Mouse (Mus musculus) midbrain, postnatal 0 days (tissue): ENCODE measurements around the gene Colca2. TPM values are rescaled to one million over a fixed set of nuclear protein-coding genes. Genes with fewer than 3 reads are reported as not detected.

Source experiments
- ATAC-seq: fragments of 200-750 bp; cut with Nextera tagmentation; 2 replicates; pipeline ENCODE4 v1.8.0; 2017; ENCODE audit warnings: moderate number of reproducible peaks, mild to moderate bottlenecking, moderate TSS enrichment, moderate library complexity; ENCODE audit not compliant: low FRiP score
- DNase-seq: peaks from one replicate; pipeline ENCODE4 v3.0.0-alpha.2; 2015; ENCODE audit warnings: low spot score
- H3K27ac ChIP-seq: fragments of 300-500 bp; sonication (generic); 2 replicates; pipeline ENCODE4 v1.5.1; 2014; ENCODE audit warnings: low read depth, mild to moderate bottlenecking, low read length, mixed read lengths
- H3K27me3 ChIP-seq: fragments of 300-500 bp; sonication (generic); 2 replicates; pipeline ENCODE4 v1.6.1; 2014; ENCODE audit warnings: low read length, control low read depth, mixed read lengths; ENCODE audit not compliant: insufficient read depth
- H3K36me3 ChIP-seq: fragments of 300-500 bp; sonication (generic); 2 replicates; pipeline ENCODE4 v1.6.1; 2014; ENCODE audit warnings: low read length, control low read depth, mixed read lengths; ENCODE audit not compliant: insufficient read depth
- H3K4me1 ChIP-seq: fragments of 300-500 bp; sonication (generic); 2 replicates; pipeline ENCODE4 v1.6.1; 2014; ENCODE audit warnings: mild to moderate bottlenecking, control low read depth, antibody characterized with exemption, low read length, mixed read lengths; ENCODE audit not compliant: insufficient read depth
- H3K4me2 ChIP-seq: fragments of 300-500 bp; sonication (generic); 2 replicates; pipeline ENCODE4 v1.6.1; 2014; ENCODE audit warnings: low read depth, mild to moderate bottlenecking, low read length, mixed read lengths; ENCODE audit not compliant: poor library complexity, severe bottlenecking
- H3K4me3 ChIP-seq: fragments of 300-500 bp; sonication (generic); 2 replicates; pipeline ENCODE4 v1.5.1; 2014; ENCODE audit warnings: low read depth, mild to moderate bottlenecking, low read length, moderate library complexity
- H3K9ac ChIP-seq: fragments of 300-500 bp; sonication (generic); replicated peaks from 2 replicates; pipeline ENCODE4 v1.6.1; 2014; ENCODE audit warnings: mild to moderate bottlenecking, low read length, moderate library complexity, mixed read lengths; ENCODE audit not compliant: poor library complexity, severe bottlenecking
- H3K9me3 ChIP-seq: fragments of 300-500 bp; sonication (generic); 2 replicates; pipeline ENCODE4 v1.6.1; 2016; ENCODE audit warnings: low read length, control low read depth
- CTCF ChIP-seq: IDR thresholded peaks from 2 replicates; pipeline ENCODE4 v1.5.1; 2016; ENCODE audit warnings: antibody characterized with exemption, mild to moderate bottlenecking
- WGBS: fragments of 180-500 bp; shearing (Covaris S2); extraction: QIAGEN DNeasy Blood & Tissue Kit; methylation state at CpG from one replicate; pipeline ENCODE4 v1.1.7; 2014; 5-methylcytosine and 5-hydroxymethylcytosine counted together
- polyA plus RNA-seq: library from polyadenylated mRNA; unstranded; fragments of >200 nt; fragmentation: Nextera tagmentation; extraction: Ambion mirVana; gene quantifications from 2 replicates; pipeline ENCODE4 v1.2.1, GENCODE M21; 2015
- total RNA-seq: library from RNA; depleted of rRNA; stranded (reverse); fragments of >200 nt; gene quantifications from 2 replicates; pipeline ENCODE4 v1.2.3, GENCODE M21; 2014

The Colca2 gene
- total and polyA plus RNA-seq, 2 experiments from 2014 or later, result 1.1 TPM; not detected in 1

GRCm38 (mm10) chr9:51258426-51258825, 19.9 kb downstream of the Colca2 start:
- 0 out of 2 replicates have a peak, but pooled peaks cover 4% of the 10 kb centered on the region for H3K4me1 ChIP-seq
- H3K9ac ChIP-seq, result no peak overlapping the region
- H3K27ac ChIP-seq, result no peak overlapping the region
- 88% methylated on average over 5 of the region's 5 CpGs for WGBS
- H3K4me2 ChIP-seq, result no peak overlapping the region
- ATAC-seq (no peak), DNase-seq (no peak)
- no peak for TF ChIP-seq CTCF
- no peaks in the 10 kb centered on the region for H3K9me3 ChIP-seq
- no peaks in the 10 kb centered on the region for H3K27me3 ChIP-seq
- no peaks in the 10 kb centered on the region for H3K36me3 ChIP-seq
- H3K4me3 ChIP-seq, result no peak overlapping the region

DNA sequence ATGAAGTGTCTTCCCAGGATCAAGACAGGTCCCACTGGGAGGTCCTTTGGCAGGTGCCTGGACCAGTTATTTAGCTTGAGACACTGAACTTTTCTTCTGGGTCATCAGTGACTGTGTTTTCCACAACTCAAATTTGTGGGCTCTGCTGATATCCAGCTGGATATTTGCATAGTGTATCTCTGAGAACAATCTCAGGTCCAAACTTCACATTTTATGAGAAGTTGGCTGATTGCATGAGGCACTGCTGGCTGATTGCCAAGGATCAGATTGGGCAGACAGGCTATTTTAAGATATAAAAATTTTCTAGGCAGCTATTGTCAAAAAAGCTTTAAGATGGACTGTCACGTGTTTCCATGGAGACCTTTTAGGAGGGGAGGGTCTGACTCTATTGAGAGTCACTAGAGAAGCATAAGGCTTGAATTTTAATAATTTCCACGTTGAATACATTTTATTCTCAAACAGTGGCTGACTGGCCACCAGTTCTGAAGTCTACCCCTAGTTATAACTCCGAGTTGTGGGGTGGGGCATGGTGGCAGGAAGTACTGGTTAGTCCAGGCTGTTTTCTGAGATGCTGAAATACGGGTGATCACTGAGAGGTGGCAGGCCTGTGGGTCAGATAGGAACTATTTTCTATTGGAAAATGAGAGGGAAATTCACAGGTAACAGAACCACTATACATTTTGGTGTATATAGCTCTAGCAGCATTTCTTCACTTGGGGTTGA, 21.4 kb downstream of the Colca2 start:
- H3K27ac ChIP-seq, result no peak overlapping the region
- no peaks in the 10 kb centered on the region for H3K9me3 ChIP-seq
- ATAC-seq (no peak), DNase-seq (no peak)
- no peak overlapping the region for H3K9ac ChIP-seq
- TF ChIP-seq CTCF, result no peak
- no peak overlapping the region for H3K4me2 ChIP-seq
- H3K4me3 ChIP-seq, result no peak overlapping the region
- H3K36me3 ChIP-seq, result no peaks in the 10 kb centered on the region
- H3K4me1 ChIP-seq, result 0 out of 2 replicates have a peak, but pooled peaks cover 4% of the 10 kb centered on the region
- 50% methylated on average over 4 of the region's 4 CpGs for WGBS
- no peaks in the 10 kb centered on the region for H3K27me3 ChIP-seq

DNA sequence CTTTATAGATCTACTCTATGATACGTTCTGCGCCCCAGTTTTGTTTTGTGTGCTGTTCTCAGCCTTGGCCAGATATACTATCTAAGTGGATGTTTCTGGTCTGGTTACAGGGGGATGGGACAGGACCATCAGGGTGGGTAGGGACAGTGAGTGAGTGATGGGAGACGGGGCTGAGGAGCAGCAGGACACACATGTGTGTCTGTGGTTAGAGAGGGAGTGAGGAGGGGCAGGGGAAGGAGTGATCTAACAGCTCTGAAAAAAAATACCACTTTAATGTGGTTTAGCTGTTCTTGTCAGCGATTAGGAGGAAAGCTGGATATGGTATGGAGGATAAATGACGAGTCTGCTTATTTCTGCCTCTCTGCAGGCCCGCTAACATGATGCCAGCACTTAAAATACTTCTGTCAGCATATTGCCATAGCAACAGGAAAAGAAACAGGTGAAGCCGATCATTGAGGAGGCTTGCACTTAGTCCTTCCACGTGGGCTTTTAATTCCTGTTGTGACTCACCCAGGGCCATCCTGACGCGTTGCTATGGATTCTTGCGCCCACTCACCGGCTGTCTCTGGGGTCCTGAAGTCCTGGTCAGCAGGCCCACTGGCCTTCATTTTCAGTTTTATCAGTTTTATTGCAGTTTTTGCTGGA, 39.5 kb downstream of the Colca2 start:
- H3K27ac ChIP-seq, result peak overlapping the region; percentile 47; the same call in 1 of the 2 replicates
- H3K4me3 ChIP-seq, result no peak overlapping the region
- DNase-seq (peak; percentile 52), ATAC-seq (peak; percentile 47; the same call in 1 of the 2 replicates)
- no peak for TF ChIP-seq CTCF
- H3K36me3 ChIP-seq, result no peaks in the 10 kb centered on the region
- H3K4me2 ChIP-seq, result peak overlapping the region; percentile 18; the same call in 1 of the 2 replicates
- H3K4me1 ChIP-seq, result peaks cover 7% of the 10 kb centered on the region; the same call in 1 of the 2 replicates
- H3K9me3 ChIP-seq, result no peaks in the 10 kb centered on the region
- no peak overlapping the region for H3K9ac ChIP-seq
- WGBS, result 41% methylated on average over 12 of the region's 12 CpGs
- no peaks in the 10 kb centered on the region for H3K27me3 ChIP-seq

GRCm38 (mm10) chr9:51232163-51232562, 46.2 kb downstream of the Colca2 start:
- Histone ChIP-seq H3K27ac (no peak overlapping the region), H3K27me3 (no peaks in the 10 kb centered on the region), H3K4me3 (no peak overlapping the region), H3K4me1 (no peaks in the 10 kb centered on the region), H3K9ac (no peak overlapping the region), H3K9me3 (no peaks in the 10 kb centered on the region), H3K4me2 (no peak overlapping the region), H3K36me3 (no peaks in the 10 kb centered on the region)
- DNase-seq, result no peak
- TF ChIP-seq CTCF, result no peak
- no peak for ATAC-seq
- WGBS, result 92% methylated on average over 8 of the region's 8 CpGs

DNA sequence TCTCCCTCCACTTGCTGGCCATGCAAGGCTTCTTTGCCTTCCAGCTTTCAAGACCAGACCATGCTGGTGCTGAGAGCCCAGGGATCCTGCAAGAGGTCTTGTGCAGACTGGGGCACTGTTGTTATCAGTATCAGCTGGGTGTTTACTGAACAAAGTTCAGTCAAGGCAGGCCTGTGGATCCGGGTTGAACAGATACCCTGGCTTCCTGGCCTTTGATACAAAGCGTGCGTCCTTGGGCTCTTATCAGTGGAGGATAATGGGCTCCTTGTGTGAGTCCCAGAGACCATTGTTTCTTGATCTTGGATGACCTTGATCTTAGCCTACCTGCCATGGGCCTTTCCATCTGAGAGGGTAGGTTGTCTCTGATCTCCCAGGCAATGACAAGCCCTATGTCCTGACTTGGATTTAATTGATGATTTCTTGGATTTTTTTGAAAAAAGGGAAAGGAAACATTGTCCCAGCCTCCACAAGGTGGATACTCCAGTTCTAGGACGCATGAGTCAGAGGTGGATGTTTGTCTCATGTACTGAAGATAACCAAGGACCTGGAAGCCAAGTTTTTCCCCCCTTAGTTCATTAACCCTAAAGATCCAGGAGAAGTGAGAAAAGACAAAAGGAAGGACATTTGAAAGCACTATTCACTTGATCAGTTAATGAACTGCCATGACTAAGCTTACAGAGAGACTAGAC, 47.5 kb downstream of the Colca2 start:
- no peak for TF ChIP-seq CTCF
- Histone ChIP-seq H3K27me3 (no peaks in the 10 kb centered on the region), H3K4me2 (no peak overlapping the region), H3K27ac (no peak overlapping the region), H3K4me1 (no peaks in the 10 kb centered on the region), H3K4me3 (no peak overlapping the region), H3K9ac (no peak overlapping the region), H3K36me3 (no peaks in the 10 kb centered on the region), H3K9me3 (no peaks in the 10 kb centered on the region)
- WGBS, result 86% methylated on average over 4 of the region's 4 CpGs
- DNase-seq (no peak), ATAC-seq (no peak)
